Mouse (Mus musculus) liver, adult 2 months (tissue): ENCODE data around the gene Cdh13. TPM values are rescaled to one million over a fixed set of nuclear protein-coding genes. Genes with fewer than 3 reads are reported as not detected.

ENCODE experiments used
- DNase-seq: peaks from one replicate; pipeline ENCODE4 v3.0.0-alpha.2; 2011; ENCODE audit warnings: low read depth, low spot score; ENCODE audit errors: extremely low read depth
- H3K27ac ChIP-seq: fragments of 200-500 bp; replicated peaks from 2 replicates; pipeline ENCODE4 v1.5.1; 2012; ENCODE audit warnings: low read depth, mild to moderate bottlenecking, control low read depth, inconsistent platforms, low read length; ENCODE audit not compliant: insufficient read depth
- H3K27me3 ChIP-seq: fragments of 200-500 bp; 2 replicates; pipeline ENCODE4 v1.6.1; 2012; ENCODE audit warnings: mild to moderate bottlenecking, moderate library complexity, low read length, inconsistent platforms; ENCODE audit not compliant: control insufficient read depth, insufficient read depth
- H3K36me3 ChIP-seq: fragments of 200-500 bp; 2 replicates; pipeline ENCODE4 v1.6.1; 2012; ENCODE audit warnings: low read length, inconsistent platforms; ENCODE audit not compliant: control insufficient read depth, insufficient read depth
- H3K4me1 ChIP-seq: fragments of 200-500 bp; 2 replicates; pipeline ENCODE4 v1.6.1; 2011; ENCODE audit warnings: low read length; ENCODE audit not compliant: control insufficient read depth, insufficient read depth
- H3K4me3 ChIP-seq: fragments of 200-500 bp; 2 replicates; pipeline ENCODE4 v1.5.1; 2011; ENCODE audit warnings: low read depth, mild to moderate bottlenecking, control low read depth, low read length, moderate library complexity; ENCODE audit not compliant: insufficient read depth
- H3K79me2 ChIP-seq: fragments of 200-500 bp; 2 replicates; pipeline ENCODE4 v1.6.1; 2012; ENCODE audit warnings: inconsistent platforms, mild to moderate bottlenecking, low read length, moderate library complexity; ENCODE audit not compliant: control insufficient read depth, insufficient read depth
- H3K9ac ChIP-seq: fragments of 200-500 bp; 2 replicates; pipeline ENCODE4 v1.6.1; 2012; ENCODE audit warnings: low read depth, mild to moderate bottlenecking, control low read depth, inconsistent platforms, low read length
- CTCF ChIP-seq: fragments of 200-500 bp; IDR thresholded peaks from 2 replicates; pipeline ENCODE4 v1.5.1; 2011; ENCODE audit warnings: low read depth, low read length, control low read depth
- POLR2A ChIP-seq: fragments of 200-500 bp; IDR thresholded peaks from 2 replicates; pipeline ENCODE4 v1.6.1; 2011; ENCODE audit warnings: low read length, control low read depth; ENCODE audit not compliant: insufficient read depth; ENCODE audit errors: extremely low read depth
- WGBS: fragments of 180-500 bp; shearing (Covaris S2); methylation state at CpG from one replicate; pipeline ENCODE4 v1.1.7; 2018; 5-methylcytosine and 5-hydroxymethylcytosine counted together
- polyA plus RNA-seq: library from polyadenylated mRNA; depleted of rRNA; stranded (reverse); fragments of >200 nt; gene quantifications from 2 replicates; pipeline ENCODE4 v1.2.3, GENCODE M21; 2012
- total RNA-seq: library from RNA; depleted of rRNA; stranded (reverse); fragments of >200 nt; gene quantifications from 2 replicates; pipeline ENCODE4 v1.2.3, GENCODE M21; 2014

Cdh13 gene
- total and polyA plus RNA-seq, 2 experiments: 1.5 to 2.1 TPM

- no peaks in the 10 kb centered on the region for H3K36me3 ChIP-seq
- TF ChIP-seq POLR2A: no peak
- no peak for TF ChIP-seq CTCF
- H3K9ac ChIP-seq: no peak overlapping the region
- H3K27me3 ChIP-seq: no peaks in the 10 kb centered on the region
- 68% methylated on average over 6 of the region's 6 CpGs for WGBS
- no peaks in the 10 kb centered on the region for H3K79me2 ChIP-seq
- no peak overlapping the region for H3K4me3 ChIP-seq
- H3K4me1 ChIP-seq: no peaks in the 10 kb centered on the region
- DNase-seq: no peak
- no peak overlapping the region for H3K27ac ChIP-seq
Measured at GRCm38 (mm10) chr8:118565887-118566747, 282.6 kb downstream of the Cdh13 start.

- no peak for DNase-seq
- Histone ChIP-seq H3K27me3 (no peaks in the 10 kb centered on the region), H3K79me2 (no peaks in the 10 kb centered on the region), H3K36me3 (no peaks in the 10 kb centered on the region), H3K27ac (no peak overlapping the region), H3K4me1 (no peaks in the 10 kb centered on the region), H3K4me3 (no peak overlapping the region), H3K9ac (no peak overlapping the region)
- WGBS: 85% methylated on average over 8 of the region's 8 CpGs
- TF ChIP-seq CTCF (no peak), POLR2A (no peak)
Measured at GRCm38 (mm10) chr8:118569366-118569765, 285.8 kb downstream of the Cdh13 start.

- Histone ChIP-seq H3K4me1 (no peaks in the 10 kb centered on the region), H3K36me3 (no peaks in the 10 kb centered on the region), H3K9ac (no peak overlapping the region), H3K27me3 (no peaks in the 10 kb centered on the region), H3K4me3 (no peak overlapping the region), H3K27ac (no peak overlapping the region), H3K79me2 (no peaks in the 10 kb centered on the region)
- DNase-seq: no peak
- 74% methylated on average over 1 of the region's 1 CpGs for WGBS
- TF ChIP-seq CTCF (no peak), POLR2A (no peak)
Measured at GRCm38 (mm10) chr8:118581256-118581655, 297.7 kb downstream of the Cdh13 start.

GRCm38 (mm10) chr8:118582185-118582584 is 298.7 kb downstream of the Cdh13 start:
- no peak for TF ChIP-seq POLR2A
- TF ChIP-seq CTCF: no peak
- 91% methylated on average over 8 of the region's 8 CpGs for WGBS
- Histone ChIP-seq H3K4me1 (no peaks in the 10 kb centered on the region), H3K36me3 (no peaks in the 10 kb centered on the region), H3K4me3 (no peak overlapping the region), H3K79me2 (no peaks in the 10 kb centered on the region), H3K27me3 (no peaks in the 10 kb centered on the region), H3K27ac (no peak overlapping the region), H3K9ac (no peak overlapping the region)
- DNase-seq: no peak

GRCm38 (mm10) chr8:118587981-118588380 is 304.4 kb downstream of the Cdh13 start:
- no peak overlapping the region for H3K4me3 ChIP-seq
- no peak overlapping the region for H3K27ac ChIP-seq
- no peaks in the 10 kb centered on the region for H3K36me3 ChIP-seq
- no peaks in the 10 kb centered on the region for H3K27me3 ChIP-seq
- DNase-seq: no peak
- H3K9ac ChIP-seq: no peak overlapping the region
- WGBS: 80% methylated on average over 5 of the region's 5 CpGs
- TF ChIP-seq CTCF (no peak), POLR2A (no peak)
- H3K79me2 ChIP-seq: no peaks in the 10 kb centered on the region
- no peaks in the 10 kb centered on the region for H3K4me1 ChIP-seq

- Histone ChIP-seq H3K79me2 (no peaks in the 10 kb centered on the region), H3K4me1 (no peaks in the 10 kb centered on the region), H3K27ac (no peak overlapping the region), H3K27me3 (no peaks in the 10 kb centered on the region), H3K9ac (no peak overlapping the region), H3K36me3 (no peaks in the 10 kb centered on the region), H3K4me3 (no peak overlapping the region)
- 75% methylated on average over 8 of the region's 8 CpGs for WGBS
- TF ChIP-seq CTCF: no peak
- no peak for DNase-seq
Measured at GRCm38 (mm10) chr8:118596816-118597215, 313.3 kb downstream of the Cdh13 start.
